Mouse (Mus musculus) c-Kit-positive CD71-negative TER-119-negative erythroid progenitor cells, embryonic 14.5 days (primary cell): ENCODE measurements around the gene Zfp704.
A peak's percentile ranks its signal among the peaks of the same experiment; 100 is the strongest.

Source experiments
- DNase-seq: peaks from one replicate; pipeline ENCODE4 v3.0.0-alpha.2; 2013; ENCODE audit warnings: low read depth

Zfp704 gene

DNA sequence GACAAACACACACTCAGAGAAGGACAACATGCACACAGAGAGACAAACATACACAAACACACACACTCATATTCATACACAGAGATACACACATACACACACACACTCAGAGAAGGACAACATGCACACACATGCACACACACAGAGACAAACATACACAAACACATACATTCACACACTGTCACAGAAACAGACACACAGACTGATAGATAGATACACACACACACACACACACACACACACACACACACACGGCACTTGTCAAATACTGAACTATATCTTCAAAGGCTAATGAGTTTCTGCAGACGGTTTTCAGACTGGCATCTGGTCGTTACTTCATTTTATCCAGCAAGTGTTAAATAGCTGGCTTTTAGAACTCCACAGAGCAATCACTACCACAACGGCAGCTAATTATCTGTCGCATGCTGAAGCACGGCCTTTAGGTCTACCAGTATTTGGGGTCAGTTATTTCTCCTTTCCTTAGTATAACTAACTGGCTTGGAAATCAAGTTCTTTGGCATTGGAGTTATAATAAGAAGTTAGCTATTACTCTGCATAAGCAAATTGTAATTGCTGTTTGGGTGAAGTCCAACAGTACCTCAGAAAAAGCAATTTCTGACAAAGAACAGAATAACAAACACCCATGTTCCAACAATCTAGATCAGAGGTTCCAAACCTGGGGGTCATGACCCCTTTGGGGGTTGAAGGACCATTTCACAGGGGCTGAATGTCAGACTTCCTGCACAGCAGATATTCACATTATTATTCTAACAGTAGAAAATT is 51.9 kb downstream of the Zfp704 start:
- DNase-seq = no peak

DNA sequence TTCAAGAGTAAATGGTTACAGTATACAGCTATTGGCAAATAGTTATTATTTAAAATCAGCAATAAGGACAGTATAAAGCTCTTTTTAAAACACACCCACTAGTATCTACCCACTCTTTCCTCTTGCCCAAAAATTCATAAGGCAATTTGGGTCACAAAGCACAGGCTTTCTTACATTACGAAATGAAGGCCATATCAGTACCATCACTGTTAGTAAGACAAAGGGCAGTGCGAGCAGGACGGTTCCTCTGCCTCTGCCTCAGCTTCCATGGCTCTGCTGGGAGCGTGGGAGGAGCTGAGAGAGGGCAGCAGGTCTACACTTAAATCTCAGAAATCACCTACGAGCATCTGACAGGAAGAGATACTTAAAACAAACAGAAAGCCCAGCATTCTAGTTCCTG is 53.7 kb downstream of the Zfp704 start:
- DNase-seq = no peak

DNA sequence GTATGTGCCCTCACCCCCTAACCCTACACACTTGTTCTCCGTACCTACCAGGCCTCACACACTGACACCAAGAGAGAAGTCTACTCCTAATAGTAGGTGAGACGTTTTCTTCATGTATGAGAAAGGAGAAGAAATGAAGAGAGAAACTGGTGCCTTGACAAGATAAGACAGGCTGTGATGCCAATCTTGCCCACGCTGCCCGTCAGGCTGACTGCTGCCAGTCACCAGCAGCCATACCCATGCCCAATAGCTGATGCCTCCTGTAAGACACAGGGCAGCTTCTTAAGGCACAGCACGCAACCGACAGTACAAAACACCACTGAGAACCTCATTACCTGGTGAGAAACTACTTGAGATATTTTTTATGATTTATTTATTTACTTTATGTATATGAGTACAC is 55.0 kb downstream of the Zfp704 start:
- no peak for DNase-seq

DNA sequence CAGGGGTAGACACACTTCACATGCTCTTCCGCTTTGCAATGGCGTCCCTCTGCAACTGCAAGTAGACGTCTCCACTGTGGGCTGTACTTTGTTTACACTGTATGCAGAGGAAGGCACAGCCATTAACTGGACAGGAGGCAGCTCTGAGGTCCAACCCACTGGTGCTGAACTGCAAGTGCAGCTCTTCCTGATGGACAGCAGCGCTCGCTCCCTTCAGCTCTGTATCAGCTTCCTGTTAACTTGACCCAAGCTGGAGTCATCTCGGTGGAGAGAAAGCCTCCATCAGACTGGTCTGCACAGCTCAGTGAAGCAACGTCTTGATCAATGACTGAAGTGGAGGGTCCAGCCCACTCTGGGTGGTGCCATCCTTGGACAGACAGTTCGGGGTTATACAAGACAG is 57.6 kb downstream of the Zfp704 start:
- no peak for DNase-seq

DNA sequence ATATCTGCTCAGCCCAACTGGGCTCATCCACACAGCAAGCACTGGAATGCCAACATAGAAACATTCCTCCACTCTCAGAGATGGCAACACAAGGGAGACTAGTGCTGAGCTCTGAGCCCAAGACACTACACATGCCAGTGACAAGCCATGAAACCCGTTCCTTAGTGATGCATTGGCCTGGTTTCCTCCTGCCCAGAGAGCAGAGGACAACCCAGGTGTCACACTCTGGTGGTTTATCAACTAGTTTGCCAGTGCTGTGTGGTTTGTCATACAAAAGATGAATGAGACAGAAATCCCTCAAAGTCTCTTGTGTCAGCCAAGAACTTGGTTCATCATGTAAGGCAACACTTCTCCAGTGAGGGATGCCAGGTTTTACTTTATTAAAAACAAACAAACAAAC is 59.0 kb downstream of the Zfp704 start:
- no peak for DNase-seq

DNA sequence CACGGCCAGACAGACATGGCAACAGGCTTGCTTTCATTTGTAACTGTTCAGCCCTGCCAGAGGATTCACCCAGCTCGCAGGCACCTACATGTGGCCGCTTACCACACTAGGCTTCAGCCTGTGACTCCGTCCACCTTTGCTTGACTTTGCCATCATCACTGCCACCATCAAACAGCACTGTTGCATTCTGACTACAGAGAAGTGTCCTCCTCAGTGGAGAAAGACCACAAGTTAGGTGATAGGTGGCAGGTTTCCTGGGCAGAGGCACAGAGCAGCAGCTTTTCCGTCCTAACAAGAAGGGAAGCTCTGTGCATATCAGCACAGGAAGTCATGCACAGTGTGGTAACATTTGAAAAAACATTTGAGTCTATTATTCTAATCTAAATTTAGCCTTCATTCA is 60.1 kb downstream of the Zfp704 start:
- DNase-seq = no peak

DNA sequence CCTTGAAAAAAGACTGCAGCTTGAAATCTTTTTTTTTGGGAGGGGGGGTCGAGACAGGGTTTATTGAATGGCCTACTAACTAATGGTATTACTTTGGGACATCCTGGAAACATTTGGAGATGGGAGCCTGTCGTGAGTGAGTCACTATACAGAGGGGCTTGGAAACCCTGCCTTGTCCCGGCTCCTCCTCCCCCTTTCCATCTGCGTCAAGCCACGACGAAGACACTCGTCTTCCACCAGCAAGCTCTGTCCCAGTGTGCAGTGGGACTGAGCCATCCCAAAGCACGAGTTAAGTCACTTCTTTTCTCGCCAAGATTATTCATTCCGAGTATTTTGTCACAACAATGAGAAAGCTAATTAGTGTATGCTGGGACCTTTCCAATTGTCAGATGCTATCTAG is 61.7 kb downstream of the Zfp704 start:
- no peak for DNase-seq

DNA sequence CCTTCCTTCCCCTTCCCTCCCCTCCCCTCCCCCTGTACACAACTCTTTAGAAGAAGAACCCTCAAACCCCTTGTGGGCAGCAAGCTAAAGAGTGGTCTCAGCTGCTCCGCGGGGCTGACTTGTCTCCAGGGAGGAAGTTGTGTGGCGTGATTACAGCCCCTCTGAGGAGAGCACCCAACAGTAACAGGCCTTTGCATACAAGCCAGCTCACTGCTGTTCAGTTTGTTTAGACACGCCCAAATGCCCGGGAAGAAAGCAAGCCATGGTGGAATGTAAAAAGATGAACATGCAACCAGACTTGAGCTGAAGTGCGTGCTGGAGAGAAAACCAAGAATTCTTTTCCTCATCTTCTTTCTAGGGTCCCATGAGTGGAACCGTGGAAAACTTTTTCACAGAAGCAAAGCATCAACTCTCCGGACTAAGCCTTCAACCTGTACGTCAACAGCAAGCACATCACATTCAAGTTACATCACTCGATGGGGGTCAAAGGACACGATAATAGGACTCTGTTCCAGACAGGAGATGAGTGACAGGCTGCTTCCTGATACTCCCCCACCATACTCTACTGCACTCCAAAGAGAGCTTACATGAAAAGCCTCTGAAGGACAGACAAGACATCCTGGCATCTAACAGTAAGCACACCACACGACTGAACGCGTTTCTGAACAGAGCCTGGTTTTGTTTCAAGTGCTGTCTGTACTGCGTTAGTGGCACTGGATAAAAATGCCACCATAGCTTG is 62.8 kb downstream of the Zfp704 start:
- peak; percentile 33 for DNase-seq

DNA sequence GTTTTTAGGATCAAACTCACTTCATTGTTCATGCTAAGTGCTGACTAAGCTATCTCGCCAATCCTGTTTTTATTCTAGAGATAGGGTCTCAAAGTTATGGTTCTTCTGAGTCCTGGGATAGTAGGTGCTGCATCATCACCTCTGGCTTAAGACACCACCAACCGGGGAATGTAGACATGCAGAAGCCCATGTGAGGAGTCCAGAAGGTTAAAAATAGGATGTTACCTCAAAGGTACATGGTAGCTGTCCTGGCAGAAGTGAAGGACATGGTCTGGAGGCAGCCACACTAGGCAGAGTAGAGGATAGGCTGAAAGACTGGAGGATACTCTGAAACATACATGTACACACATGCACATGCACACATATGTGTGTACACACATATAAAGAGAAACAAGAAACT is 65.5 kb downstream of the Zfp704 start:
- DNase-seq = no peak

DNA sequence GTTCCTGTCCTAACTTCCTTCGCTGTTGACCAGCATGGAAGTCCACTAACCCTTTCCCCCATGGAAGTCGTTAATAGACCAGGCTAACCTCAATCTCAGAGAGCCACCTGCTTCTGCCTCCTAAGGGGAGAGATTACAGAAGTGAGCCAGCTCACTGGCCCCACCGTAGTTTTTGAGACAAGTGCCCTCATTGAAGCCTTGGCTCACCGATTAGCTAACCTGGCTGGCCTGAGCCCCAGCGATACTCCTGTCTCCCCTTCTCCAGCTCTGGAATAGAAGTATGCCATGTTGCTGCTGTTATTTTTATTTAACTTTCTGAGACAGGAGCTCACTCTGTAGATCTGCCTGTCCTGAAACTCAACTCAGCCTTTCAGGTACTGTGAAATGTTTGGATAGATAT is 66.0 kb downstream of the Zfp704 start:
- DNase-seq = no peak

DNA sequence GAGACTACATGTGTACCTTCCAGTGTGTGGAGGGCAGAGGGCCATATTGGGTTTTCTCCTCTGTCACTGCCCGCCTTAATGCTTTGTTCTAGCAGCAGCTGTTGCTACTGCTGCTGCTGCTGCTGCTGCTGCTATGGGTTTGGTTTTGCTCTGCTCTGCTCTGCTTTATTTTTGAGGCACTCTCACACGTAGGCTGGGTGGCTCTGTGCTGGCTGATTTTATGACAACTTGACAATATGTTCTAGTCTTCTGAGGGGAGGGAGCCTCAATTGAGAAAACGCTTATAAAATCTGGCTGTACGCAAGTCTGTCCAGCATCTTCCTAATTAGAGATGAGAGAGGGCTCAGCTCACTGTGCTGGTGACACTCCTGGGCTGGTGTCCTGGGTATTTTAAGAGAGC is 66.4 kb downstream of the Zfp704 start:
- DNase-seq = no peak

DNA sequence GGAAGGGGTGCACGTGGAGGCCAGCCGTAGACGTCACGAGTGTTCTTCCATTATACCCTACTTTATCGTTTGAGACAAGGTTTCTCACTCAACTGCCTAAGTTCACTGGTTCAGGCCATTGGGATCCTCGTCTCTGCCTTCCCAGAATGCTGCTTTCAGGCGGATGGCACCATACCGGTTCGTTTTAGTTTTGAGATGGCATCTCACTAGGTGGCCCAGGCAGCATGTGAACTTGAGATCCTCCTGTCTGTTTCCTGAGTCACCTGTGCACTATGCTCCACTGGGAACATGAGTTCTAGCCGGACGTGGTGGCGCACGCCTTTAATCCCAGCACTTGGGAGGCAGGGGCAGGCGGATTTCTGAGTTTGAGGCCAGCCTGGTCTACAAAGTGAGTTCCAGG is 68.3 kb downstream of the Zfp704 start:
- DNase-seq = no peak

DNA sequence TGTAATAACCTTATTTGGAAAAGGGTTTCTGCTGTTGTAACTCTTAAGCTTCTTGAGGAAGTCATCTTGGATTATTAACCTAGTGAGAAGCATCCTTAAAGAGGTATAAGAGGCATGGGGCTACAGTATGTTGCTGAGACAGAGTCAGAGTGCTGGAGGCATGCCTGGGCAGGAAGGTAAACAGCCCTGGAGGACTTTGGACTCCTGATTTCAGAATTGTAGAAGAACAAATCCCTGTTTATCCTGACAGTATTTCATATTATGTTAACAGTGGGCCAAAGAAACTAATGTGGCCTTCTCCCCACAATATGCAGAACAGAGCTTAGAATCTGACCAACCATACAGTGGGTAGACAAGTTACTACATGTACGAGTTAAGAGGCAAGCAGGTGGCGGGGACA is 71.4 kb downstream of the Zfp704 start:
- DNase-seq = no peak

DNA sequence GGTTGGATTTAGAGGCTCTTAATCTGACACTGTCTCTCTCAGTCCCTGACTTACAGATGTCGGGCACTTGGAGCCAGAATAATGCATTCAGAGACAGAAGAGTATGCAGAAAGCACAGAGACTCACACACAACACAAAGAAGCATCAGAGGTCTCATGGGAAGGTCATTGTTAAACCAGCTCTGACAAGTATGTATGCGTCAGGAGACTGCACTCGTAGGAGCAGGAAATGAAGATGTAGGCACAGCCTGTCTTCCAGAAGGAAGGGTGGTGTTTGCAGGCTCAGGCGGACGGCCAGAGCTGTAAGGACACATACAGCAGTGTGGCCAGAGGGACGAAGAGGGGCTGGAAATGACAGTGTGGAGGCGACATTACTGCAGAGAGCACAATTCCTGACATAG is 72.0 kb downstream of the Zfp704 start:
- DNase-seq = no peak

DNA sequence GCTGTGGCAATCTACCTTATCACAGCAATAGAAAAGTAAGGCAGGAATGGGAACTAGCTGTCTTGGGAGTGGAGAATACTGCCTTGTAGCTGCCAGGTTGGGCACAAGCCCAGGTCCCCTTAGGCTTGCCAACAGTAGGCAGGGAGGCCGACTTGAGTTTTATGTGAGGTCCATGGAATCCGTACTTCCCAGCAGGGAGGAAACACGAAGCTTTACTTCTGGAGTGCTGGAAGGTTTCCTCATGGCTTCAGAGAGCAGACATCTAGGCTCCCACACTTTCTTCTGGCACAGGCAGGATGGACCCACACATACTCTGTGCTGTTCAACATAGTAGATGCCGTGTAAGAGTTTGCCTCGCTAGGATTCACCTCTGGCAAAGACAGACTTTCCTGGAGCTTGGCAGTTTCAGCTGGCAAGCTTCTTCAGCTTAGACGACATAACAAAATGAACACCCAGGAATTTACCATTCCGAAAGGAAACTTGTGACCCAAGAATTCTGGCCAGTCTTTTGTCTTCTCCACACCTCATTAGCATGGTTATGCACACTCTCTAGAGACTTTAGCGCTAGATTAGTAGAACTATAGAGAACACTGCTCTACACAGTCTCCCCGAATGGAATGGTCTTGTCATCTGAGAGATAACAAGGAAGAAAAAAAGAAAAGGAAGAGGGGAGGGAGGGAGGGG is 79.6 kb downstream of the Zfp704 start:
- DNase-seq = no peak

DNA sequence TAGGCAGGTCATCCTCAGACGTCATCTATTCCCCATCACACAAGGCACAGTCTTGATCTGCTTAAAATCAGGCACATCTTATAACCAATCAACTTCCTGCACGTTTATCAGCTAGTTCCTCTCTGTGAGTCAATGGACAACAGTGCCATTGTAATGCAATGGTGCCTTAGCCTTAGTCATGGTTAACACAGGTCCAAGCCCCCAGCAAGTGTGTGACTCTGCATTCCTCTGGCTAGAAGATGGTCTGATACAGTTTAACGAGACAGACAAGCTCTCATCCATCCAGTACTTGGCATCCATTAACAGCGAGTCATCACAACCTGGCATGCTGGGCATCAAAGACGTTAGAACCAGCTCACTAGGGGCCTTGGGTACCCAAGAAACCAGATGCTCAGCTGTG is 85.5 kb downstream of the Zfp704 start:
- no peak for DNase-seq

DNA sequence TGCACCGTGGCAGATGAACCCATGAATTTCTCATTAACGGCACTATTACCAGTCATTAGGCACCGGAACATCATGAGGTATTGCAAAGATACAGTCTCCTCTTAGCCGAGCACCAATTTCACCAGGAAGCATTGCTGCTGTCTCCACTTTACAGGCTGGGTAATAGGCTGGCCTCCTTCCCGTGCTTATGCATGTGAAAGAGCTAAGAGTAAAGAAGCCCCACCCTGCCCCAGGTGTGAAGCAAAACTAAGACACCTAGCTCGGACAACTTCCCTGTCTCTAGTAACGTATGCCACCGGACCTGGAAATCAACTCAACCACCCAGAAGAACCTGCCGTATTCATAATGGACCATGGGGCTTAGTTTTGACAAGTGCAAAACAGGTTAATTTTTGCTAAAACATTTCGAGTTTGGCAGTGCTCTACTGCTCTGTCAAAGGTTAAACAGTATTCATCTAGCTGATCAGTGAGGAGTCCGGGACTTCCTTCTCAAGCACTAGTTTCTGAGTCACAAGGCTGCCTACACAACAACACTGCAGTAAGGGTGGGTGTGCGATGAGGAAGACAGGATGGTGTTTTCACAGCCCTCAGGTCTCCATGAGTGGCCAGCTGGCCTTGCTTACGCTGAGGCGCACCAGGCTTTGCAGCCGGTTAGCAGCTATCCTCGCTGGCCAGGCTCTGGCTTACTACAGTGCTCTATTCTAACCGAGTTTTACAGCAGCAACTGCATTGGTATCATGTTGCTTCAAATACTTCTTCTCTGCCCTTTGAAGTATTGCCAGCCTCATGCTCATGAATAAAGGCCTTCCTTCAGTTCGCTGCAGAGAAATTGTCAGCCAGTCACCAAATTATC is 86.6 kb downstream of the Zfp704 start:
- DNase-seq = no peak

DNA sequence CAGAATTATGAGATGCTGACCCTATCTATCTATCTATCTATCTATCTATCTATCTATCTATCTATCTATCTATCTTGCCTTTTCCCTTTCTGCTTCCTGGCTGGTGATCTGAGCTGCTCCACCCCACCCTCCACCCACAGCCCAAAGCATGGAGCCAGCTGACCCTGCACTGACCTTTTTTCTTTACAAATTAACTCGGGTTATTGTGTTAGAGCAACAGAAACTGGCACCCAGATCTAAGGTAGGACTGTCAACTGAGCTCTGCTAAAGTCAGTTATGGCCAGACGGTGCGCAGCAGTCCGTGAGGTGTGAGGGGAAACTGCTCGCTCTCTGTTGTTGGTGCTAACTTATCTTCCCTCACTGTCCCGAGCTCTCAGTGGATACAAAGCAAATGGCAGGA is 87.9 kb downstream of the Zfp704 start:
- DNase-seq = no peak

DNA sequence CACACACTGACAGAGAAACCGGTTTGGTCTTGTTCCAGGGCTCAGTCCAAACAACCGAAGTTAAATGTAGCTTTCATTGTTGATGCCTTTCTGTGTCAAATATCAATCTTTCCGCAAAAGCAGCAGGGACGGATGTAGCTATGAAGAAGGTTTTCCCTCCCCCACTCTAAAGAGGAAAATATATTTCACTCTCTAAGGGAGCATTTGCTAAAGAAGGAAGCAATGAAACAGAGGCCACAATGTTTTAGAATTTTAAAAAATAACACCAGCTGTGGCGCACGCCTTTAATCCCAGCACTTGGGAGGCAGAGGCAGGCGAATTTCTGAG is 89.2 kb downstream of the Zfp704 start:
- DNase-seq = no peak

DNA sequence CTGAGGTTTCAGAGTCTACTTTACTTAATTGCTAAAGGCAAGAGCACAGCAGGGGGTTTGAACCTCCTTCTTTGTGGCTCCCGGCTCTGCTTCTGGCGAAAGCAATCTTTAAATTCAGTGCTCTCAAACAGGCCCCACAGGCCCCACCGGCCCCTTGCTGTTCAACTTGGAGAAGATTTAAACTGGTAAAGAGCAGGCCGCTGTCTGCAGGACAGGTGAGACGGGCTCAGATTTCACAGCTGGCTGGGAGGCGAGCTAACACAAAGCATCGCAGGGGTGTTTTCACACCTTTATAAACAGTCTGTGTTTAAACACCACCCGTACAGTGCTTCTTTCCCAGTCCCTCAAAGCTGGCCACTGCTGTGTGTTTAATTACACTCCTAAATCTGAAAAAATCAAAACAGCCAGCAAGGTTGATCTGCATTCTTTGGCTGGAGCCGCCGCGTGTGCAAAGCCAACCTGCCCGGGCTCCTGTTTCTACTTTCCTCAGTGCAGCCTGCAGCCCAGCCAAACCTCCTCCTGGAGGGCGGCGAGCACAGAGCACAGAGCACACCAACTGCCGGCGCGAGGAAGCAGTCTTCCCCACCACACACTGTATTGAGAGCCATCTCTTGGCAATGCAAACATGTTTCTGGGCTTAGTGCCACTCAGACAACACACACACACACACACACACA is 89.7 kb downstream of the Zfp704 start:
- no peak for DNase-seq

DNA sequence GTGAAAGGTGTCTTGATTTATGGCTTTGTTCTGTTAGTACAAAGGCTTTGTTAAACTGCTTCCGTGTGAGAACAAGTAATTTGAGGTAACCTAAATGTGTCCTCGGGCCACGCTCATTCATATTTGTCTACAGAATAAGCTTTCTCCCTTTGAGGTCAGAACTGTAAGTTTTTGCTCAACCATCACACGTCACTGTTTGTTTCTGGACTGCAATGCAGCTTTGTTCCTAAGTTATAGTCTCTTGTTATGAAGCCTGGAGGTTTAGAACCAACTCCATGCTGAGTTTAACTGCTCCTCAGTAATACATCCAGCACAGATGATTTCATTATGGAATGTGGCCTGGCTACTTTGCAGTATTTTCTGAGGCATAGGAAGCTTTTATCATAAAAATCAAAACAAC is 90.4 kb downstream of the Zfp704 start:
- no peak for DNase-seq

DNA sequence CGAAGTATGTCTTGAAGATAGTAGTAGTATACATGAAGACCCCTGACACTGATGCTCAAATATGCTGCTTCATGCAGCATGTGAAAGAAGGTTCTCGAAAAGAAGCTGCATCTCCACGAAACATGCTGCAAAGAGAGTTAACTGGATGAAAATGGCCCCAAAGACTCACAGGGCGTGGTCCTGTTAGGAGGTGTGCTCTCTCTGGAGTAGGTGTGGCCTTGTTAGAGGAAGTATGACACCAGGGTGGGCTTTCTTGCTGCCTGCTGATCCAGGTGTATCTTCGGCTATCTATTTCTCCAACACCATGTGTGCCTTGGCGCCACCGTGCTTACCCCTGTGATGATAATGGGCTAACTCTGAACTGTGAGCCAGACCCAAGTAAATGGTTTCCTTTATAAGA is 90.9 kb downstream of the Zfp704 start:
- DNase-seq = no peak
